Mouse (Mus musculus): ENCODE measurements around the gene Aff2. TPM values are rescaled to one million over a fixed set of nuclear protein-coding genes. Genes with fewer than 3 reads are reported as not detected.
A peak's percentile ranks its signal among the peaks of the same experiment; 100 is the strongest.

Gene Aff2
- 10 to 100 TPM; 18.7 to 23.9 (median 19.6) TPM for total RNA-seq (2022)

GRCm38 (mm10) chrX:69360238-69361054, at the start of gene Aff2:
TSS of gene Aff2 (plus strand) at chrX:69360294.
- DNase-seq (ENCODE audit: low spot score in 2 of 2): peak; percentile 10 to 52

GRCm38 (mm10) chrX:69337296-69337695, 22.8 kb upstream of the Aff2 start:
- DNase-seq (ENCODE audit: low spot score in 2 of 2): no peak

- DNase-seq (ENCODE audit: low spot score in 2 of 2): no peak
Observed at GRCm38 (mm10) chrX:69355621-69356020, 4.5 kb upstream of the Aff2 start.

GRCm38 (mm10) chrX:69359360-69359759, 734 bp upstream of the Aff2 start:
- DNase-seq (ENCODE audit: low spot score in 2 of 2): peak; percentile 47 to 57

GRCm38 (mm10) chrX:69359885-69360237, 233 bp upstream of the Aff2 start:
- no peak for DNase-seq (ENCODE audit: low spot score in 2 of 2)

- no peak for DNase-seq (ENCODE audit: low spot score in 2 of 2)
Observed at GRCm38 (mm10) chrX:69361055-69361558, 1.0 kb downstream of the Aff2 start.

- no peak for DNase-seq (ENCODE audit: low spot score in 2 of 2)
Observed at GRCm38 (mm10) chrX:69364198-69364597, 4.1 kb downstream of the Aff2 start.

GRCm38 (mm10) chrX:69373341-69373740, 13.2 kb downstream of the Aff2 start:
- no peak for DNase-seq (ENCODE audit: low spot score in 2 of 2)

- DNase-seq (ENCODE audit: low spot score in 2 of 2): no peak
Observed at GRCm38 (mm10) chrX:69389738-69390137, 29.6 kb downstream of the Aff2 start.

- DNase-seq (ENCODE audit: low spot score in 2 of 2): no peak
Observed at GRCm38 (mm10) chrX:69415043-69415442, 54.9 kb downstream of the Aff2 start.

- no peak for DNase-seq (ENCODE audit: low spot score in 2 of 2)
Observed at GRCm38 (mm10) chrX:69438422-69438821, 78.3 kb downstream of the Aff2 start.

- peak in 1 of 2 experiments; percentile 7 for DNase-seq (ENCODE audit: low spot score in 2 of 2)
Observed at GRCm38 (mm10) chrX:69441937-69442336, 81.8 kb downstream of the Aff2 start.

GRCm38 (mm10) chrX:69460896-69461295, 100.8 kb downstream of the Aff2 start:
- no peak for DNase-seq (ENCODE audit: low spot score in 2 of 2)

GRCm38 (mm10) chrX:69502061-69502460, 142.0 kb downstream of the Aff2 start:
- DNase-seq (ENCODE audit: low spot score in 2 of 2): no peak

- DNase-seq (ENCODE audit: low spot score in 2 of 2): no peak
Observed at GRCm38 (mm10) chrX:69518040-69518575, 158.0 kb downstream of the Aff2 start.

- DNase-seq (ENCODE audit: low spot score in 2 of 2): peak in 1 of 2 experiments; percentile 7
Observed at GRCm38 (mm10) chrX:69540811-69541210, 180.7 kb downstream of the Aff2 start.

- no peak for DNase-seq (ENCODE audit: low spot score in 2 of 2)
Observed at GRCm38 (mm10) chrX:69579903-69580459, 219.9 kb downstream of the Aff2 start.

GRCm38 (mm10) chrX:69608793-69609192, 248.7 kb downstream of the Aff2 start:
- DNase-seq (ENCODE audit: low spot score in 2 of 2): no peak

GRCm38 (mm10) chrX:69663038-69663437, 302.9 kb downstream of the Aff2 start:
- no peak for DNase-seq (ENCODE audit: low spot score in 2 of 2)

GRCm38 (mm10) chrX:69666145-69666677, 306.1 kb downstream of the Aff2 start:
- no peak for DNase-seq (ENCODE audit: low spot score in 2 of 2)

GRCm38 (mm10) chrX:69675691-69676090, 315.6 kb downstream of the Aff2 start:
- no peak for DNase-seq (ENCODE audit: low spot score in 2 of 2)

GRCm38 (mm10) chrX:69698840-69699239, 338.7 kb downstream of the Aff2 start:
- DNase-seq (ENCODE audit: low spot score in 2 of 2): no peak
